Mouse (Mus musculus) CD4-positive helper T cell, adult 2 months (primary cell): ENCODE measurements around the gene Ergic1.
A peak's percentile ranks its signal among the peaks of the same experiment; 100 is the strongest.

Source experiments
- DNase-seq: peaks from one replicate; pipeline ENCODE4 v3.0.0-alpha.2; 2012; ENCODE audit warnings: low read depth, missing footprints, low spot score

Gene Ergic1

GRCm38 (mm10) chr17:26625521-26626010 is 64.3 kb downstream of the Ergic1 start:
- no peak for DNase-seq

GRCm38 (mm10) chr17:26628479-26628878 is 67.2 kb downstream of the Ergic1 start:
- no peak for DNase-seq

- no peak for DNase-seq
These were observed 67.6 kb downstream of the Ergic1 start for GRCm38 (mm10) chr17:26628936-26629335.

GRCm38 (mm10) chr17:26631811-26632327 is 70.6 kb downstream of the Ergic1 start:
- no peak for DNase-seq

- DNase-seq = no peak
These were observed 71.9 kb downstream of the Ergic1 start for GRCm38 (mm10) chr17:26633186-26633585.

- no peak for DNase-seq
These were observed 72.6 kb downstream of the Ergic1 start for GRCm38 (mm10) chr17:26633926-26634325.

- DNase-seq = no peak
These were observed 73.2 kb downstream of the Ergic1 start for GRCm38 (mm10) chr17:26634539-26634938.

GRCm38 (mm10) chr17:26635951-26636350 is 74.7 kb downstream of the Ergic1 start:
- no peak for DNase-seq

GRCm38 (mm10) chr17:26637851-26638250 is 76.6 kb downstream of the Ergic1 start:
- no peak for DNase-seq

- DNase-seq = peak; percentile 69
These were observed 77.4 kb downstream of the Ergic1 start for GRCm38 (mm10) chr17:26638655-26639054.

- no peak for DNase-seq
These were observed 78.5 kb downstream of the Ergic1 start for GRCm38 (mm10) chr17:26639791-26640190.

GRCm38 (mm10) chr17:26640286-26640740 is 79.0 kb downstream of the Ergic1 start:
- no peak for DNase-seq

GRCm38 (mm10) chr17:26643456-26643855 is 82.2 kb downstream of the Ergic1 start:
- DNase-seq = no peak

- DNase-seq = no peak
These were observed 82.7 kb downstream of the Ergic1 start for GRCm38 (mm10) chr17:26643993-26644392.

- DNase-seq = no peak
These were observed 83.5 kb downstream of the Ergic1 start for GRCm38 (mm10) chr17:26644509-26645410.

GRCm38 (mm10) chr17:26645411-26645854 is 84.1 kb downstream of the Ergic1 start:
- no peak for DNase-seq

GRCm38 (mm10) chr17:26647283-26647682 is 86.0 kb downstream of the Ergic1 start:
- DNase-seq = no peak

- no peak for DNase-seq
These were observed 88.3 kb downstream of the Ergic1 start for GRCm38 (mm10) chr17:26649565-26649964.

- no peak for DNase-seq
These were observed 89.4 kb downstream of the Ergic1 start for GRCm38 (mm10) chr17:26650451-26651363.

GRCm38 (mm10) chr17:26658854-26659572 is 97.7 kb downstream of the Ergic1 start:
- DNase-seq = no peak

- no peak for DNase-seq
These were observed 98.3 kb downstream of the Ergic1 start for GRCm38 (mm10) chr17:26659573-26659915.
